Mouse (Mus musculus) liver, postnatal 0 days (tissue): ENCODE results near the gene Tbx2. TPM values are rescaled to one million over a fixed set of nuclear protein-coding genes. Genes with fewer than 3 reads are reported as not detected.

ENCODE experiments used
- ATAC-seq: fragments of 200-750 bp; cut with Nextera tagmentation; 2 replicates; pipeline ENCODE4 v1.8.0; 2017; ENCODE audit warnings: mild to moderate bottlenecking, moderate library complexity
- DNase-seq: peaks from one replicate; pipeline ENCODE4 v3.0.0-alpha.2; 2016
- H3K27ac ChIP-seq: fragments of 300-500 bp; sonication (generic); 2 replicates; pipeline ENCODE4 v1.5.1; 2014; ENCODE audit warnings: antibody characterized with exemption, moderate library complexity, mild to moderate bottlenecking, low read depth
- H3K27me3 ChIP-seq: fragments of 300-500 bp; sonication (generic); 2 replicates; pipeline ENCODE4 v1.6.1; 2014; ENCODE audit warnings: low read length, control low read depth, mixed read lengths; ENCODE audit not compliant: insufficient read depth
- H3K36me3 ChIP-seq: fragments of 300-500 bp; sonication (generic); replicated peaks from 2 replicates; pipeline ENCODE4 v1.6.1; 2014; ENCODE audit warnings: mild to moderate bottlenecking, control low read depth, low read length, moderate library complexity, mixed read lengths; ENCODE audit not compliant: insufficient read depth
- H3K4me1 ChIP-seq: fragments of 300-500 bp; sonication (generic); 2 replicates; pipeline ENCODE4 v1.6.1; 2014; ENCODE audit warnings: antibody characterized with exemption, mild to moderate bottlenecking, control low read depth; ENCODE audit not compliant: insufficient read depth
- H3K4me2 ChIP-seq: fragments of 300-500 bp; sonication (generic); 2 replicates; pipeline ENCODE4 v1.6.1; 2014; ENCODE audit warnings: low read depth, mild to moderate bottlenecking, low read length, moderate library complexity, mixed read lengths
- H3K4me3 ChIP-seq: fragments of 300-500 bp; sonication (generic); 2 replicates; pipeline ENCODE4 v1.5.1; 2014; ENCODE audit warnings: low read depth, low read length
- H3K9ac ChIP-seq: fragments of 300-500 bp; sonication (generic); replicated peaks from 2 replicates; pipeline ENCODE4 v1.6.1; 2014; ENCODE audit warnings: mild to moderate bottlenecking, moderate library complexity
- H3K9me3 ChIP-seq: fragments of 300-500 bp; sonication (generic); 2 replicates; pipeline ENCODE4 v1.6.1; 2016; ENCODE audit warnings: mild to moderate bottlenecking, control low read depth, low read length, mixed read lengths
- CTCF ChIP-seq: sonication (generic); IDR thresholded peaks from 2 replicates; pipeline ENCODE4 v1.5.1; 2016; ENCODE audit warnings: antibody characterized with exemption, low read depth
- EP300 ChIP-seq: IDR thresholded peaks from 2 replicates; pipeline ENCODE4 v1.6.1; 2016; ENCODE audit warnings: antibody characterized with exemption, low read depth, mild to moderate bottlenecking
- WGBS: fragments of 180-500 bp; shearing (Covaris S2); extraction: QIAGEN DNeasy Blood & Tissue Kit; methylation state at CpG from one replicate; pipeline ENCODE4 v1.1.7; 2014; ENCODE audit not compliant: insufficient replicate concordance; 5-methylcytosine and 5-hydroxymethylcytosine counted together
- polyA plus RNA-seq: library from polyadenylated mRNA; unstranded; fragments of >200 nt; fragmentation: Nextera tagmentation; extraction: Ambion mirVana; gene quantifications from 2 replicates; pipeline ENCODE4 v1.2.1, GENCODE M21; 2015

Tbx2 gene
- polyA plus RNA-seq, 1 experiment from 2014 or later, result 0.66 TPM

DNA sequence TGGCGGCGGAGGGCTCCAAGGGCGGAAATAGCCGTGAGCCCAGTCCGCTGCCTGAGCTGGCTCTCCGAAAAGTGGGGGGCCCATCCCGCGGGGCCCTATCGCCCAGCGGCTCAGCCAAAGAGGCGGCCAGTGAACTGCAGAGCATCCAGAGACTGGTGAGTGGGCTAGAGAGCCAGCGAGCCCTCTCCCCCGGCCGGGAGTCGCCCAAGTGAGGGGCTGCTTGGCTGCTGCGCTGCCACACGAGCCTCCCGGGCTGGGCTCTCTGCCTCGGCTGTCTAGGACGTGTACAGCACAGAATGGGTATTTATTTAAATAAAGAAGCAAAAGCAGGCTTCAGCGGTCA is 8.4 kb downstream of the Tbx2 start:
- no peak overlapping the region for H3K27ac ChIP-seq
- H3K4me2 ChIP-seq, result no peak overlapping the region; the same call in 1 of the 2 replicates
- H3K27me3 ChIP-seq, result peaks cover 99% of the 10 kb centered on the region
- ATAC-seq (no peak), DNase-seq (no peak)
- no peaks in the 10 kb centered on the region for H3K36me3 ChIP-seq
- no peak overlapping the region for H3K9ac ChIP-seq
- peaks cover 21% of the 10 kb centered on the region for H3K4me1 ChIP-seq
- no peak overlapping the region for H3K4me3 ChIP-seq
- TF ChIP-seq CTCF, result no peak
- TF ChIP-seq EP300, result no peak
- no peaks in the 10 kb centered on the region for H3K9me3 ChIP-seq
- WGBS, result 12% methylated on average over 21 of the region's 21 CpGs

DNA sequence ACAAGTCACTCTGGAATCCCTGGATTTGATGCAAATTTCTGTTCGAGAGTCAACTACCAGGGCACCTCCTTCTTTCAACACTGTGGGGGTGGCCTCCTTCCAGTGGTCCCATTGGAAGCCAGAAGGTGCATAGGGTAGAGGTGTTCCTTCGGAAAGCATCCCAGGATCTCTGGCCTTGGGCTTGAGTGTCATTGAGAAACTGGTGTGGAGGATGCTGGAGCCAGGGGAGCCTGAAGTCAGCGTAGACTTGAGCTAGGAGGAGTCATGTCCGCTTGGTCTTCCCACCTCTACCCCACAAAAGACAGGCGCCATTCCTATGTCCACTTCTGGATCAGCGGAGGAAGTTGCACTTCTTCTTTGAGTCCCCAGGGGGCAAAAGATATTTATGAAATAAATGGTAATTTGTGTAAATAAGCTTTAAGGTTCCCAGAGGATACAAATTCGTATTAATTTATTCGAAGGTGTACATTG is 8.9 kb downstream of the Tbx2 start:
- ATAC-seq, result no peak
- Histone ChIP-seq H3K9me3 (no peaks in the 10 kb centered on the region), H3K36me3 (no peaks in the 10 kb centered on the region), H3K4me1 (peaks cover 21% of the 10 kb centered on the region), H3K27ac (no peak overlapping the region), H3K27me3 (peaks cover 99% of the 10 kb centered on the region), H3K9ac (no peak overlapping the region), H3K4me2 (0 out of 2 replicates have a peak overlapping the region, but pooled peaks have one; percentile 59), H3K4me3 (peak overlapping the region; percentile 33; the same call in 1 of the 2 replicates)
- no peak for DNase-seq
- TF ChIP-seq CTCF, result peak; percentile 15; the same call in 1 of the 2 replicates
- no peak for TF ChIP-seq EP300
- 20% methylated on average over 8 of the region's 8 CpGs for WGBS

- DNase-seq (peak; percentile 69), ATAC-seq (no peak)
- H3K4me3 ChIP-seq, result peak overlapping the region; percentile 33
These were observed 9.6 kb downstream of the Tbx2 start for GRCm38 (mm10) chr11:85841980-85842379.

DNA sequence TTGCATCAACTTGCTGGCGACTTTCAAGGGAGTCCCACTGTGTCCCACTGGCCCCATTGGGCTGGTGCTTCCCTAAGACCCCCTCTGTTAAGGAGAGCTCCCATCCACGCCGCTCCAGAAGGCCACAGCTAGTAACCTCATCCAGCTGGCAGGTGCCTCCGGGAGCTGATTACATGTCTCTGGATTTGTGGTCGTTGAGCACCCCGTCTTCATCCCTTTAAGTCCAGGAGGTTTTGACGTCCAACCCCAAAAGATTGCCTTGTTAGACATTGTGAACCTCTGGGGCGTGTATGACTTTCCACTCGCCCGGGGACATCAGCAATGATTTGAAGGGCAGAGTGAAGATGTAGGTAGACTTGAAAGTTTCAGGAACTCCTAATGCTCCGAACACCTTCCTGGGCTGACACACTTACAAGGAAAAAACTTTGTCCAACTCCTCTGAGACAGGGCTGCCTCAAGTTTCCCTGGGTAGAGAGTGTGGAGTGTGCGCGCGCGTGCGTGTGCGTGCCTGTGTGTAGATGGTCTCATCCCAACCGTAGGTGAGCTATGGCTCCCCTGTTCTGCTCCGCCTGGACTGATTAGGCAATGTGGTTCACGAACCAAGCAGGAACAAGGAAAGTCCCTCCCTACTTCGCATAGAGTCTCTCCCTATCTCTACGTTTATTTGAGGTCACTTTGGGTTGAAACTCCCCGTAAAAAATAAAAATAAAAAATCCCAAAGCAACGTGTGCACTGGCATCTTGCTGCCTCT is 10.4 kb downstream of the Tbx2 start:
- peak; percentile 22; the same call in 1 of the 2 replicates for ATAC-seq

More at GRCm38 (mm10) chr11:85841980-85842379, 9.6 kb downstream of the Tbx2 start:
- H3K36me3 ChIP-seq, result no peaks in the 10 kb centered on the region
- H3K4me2 ChIP-seq, result peak overlapping the region; percentile 59
- under 1% methylated on average over 32 of the region's 32 CpGs for WGBS
- H3K27me3 ChIP-seq, result peaks cover 98% of the 10 kb centered on the region
- H3K27ac ChIP-seq, result no peak overlapping the region
- H3K4me1 ChIP-seq, result peaks cover 21% of the 10 kb centered on the region
- H3K9me3 ChIP-seq, result no peaks in the 10 kb centered on the region
- TF ChIP-seq EP300, result no peak
- peak; percentile 77 for TF ChIP-seq CTCF
- no peak overlapping the region for H3K9ac ChIP-seq

DNA sequence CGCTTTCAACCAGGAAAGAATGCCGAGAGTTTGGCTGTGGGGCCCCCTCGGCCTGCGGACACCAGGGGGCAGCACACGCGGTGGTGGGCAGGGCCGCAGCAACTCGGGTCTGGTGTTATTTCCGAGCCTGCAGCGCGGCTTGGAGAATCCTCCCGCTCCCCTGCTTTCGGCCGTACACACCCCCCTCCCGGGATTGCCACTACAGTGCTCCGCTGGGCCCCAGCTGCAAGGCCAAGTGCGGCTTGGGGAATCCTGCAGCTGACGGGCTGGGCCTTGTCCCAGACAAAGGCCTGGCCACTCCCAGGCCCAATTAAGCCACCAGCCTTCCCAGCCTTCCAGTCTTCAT is 11.0 kb downstream of the Tbx2 start:
- Histone ChIP-seq H3K27ac (no peak overlapping the region), H3K4me3 (peak overlapping the region; percentile 49), H3K4me1 (peaks cover 21% of the 10 kb centered on the region), H3K9ac (0 out of 2 replicates have a peak overlapping the region, but pooled peaks have one; percentile 8), H3K27me3 (peaks cover 93% of the 10 kb centered on the region), H3K4me2 (peak overlapping the region; percentile 82), H3K9me3 (no peaks in the 10 kb centered on the region), H3K36me3 (no peaks in the 10 kb centered on the region)
- ATAC-seq (peak; percentile 46), DNase-seq (peak; percentile 82)
- TF ChIP-seq EP300 (no peak), CTCF (peak; percentile 86)
- WGBS, result 1% methylated on average over 18 of the region's 18 CpGs

More for the DNA sequence above, 10.4 kb downstream of the Tbx2 start:
- Histone ChIP-seq H3K4me2 (peak overlapping the region; percentile 82), H3K27me3 (peaks cover 94% of the 10 kb centered on the region), H3K9ac (no peak overlapping the region), H3K36me3 (no peaks in the 10 kb centered on the region), H3K27ac (no peak overlapping the region), H3K4me1 (peaks cover 21% of the 10 kb centered on the region), H3K4me3 (peak overlapping the region; percentile 49), H3K9me3 (no peaks in the 10 kb centered on the region)
- WGBS, result 10% methylated on average over 24 of the region's 24 CpGs
- TF ChIP-seq CTCF, result no peak
- no peak for TF ChIP-seq EP300
- no peak for DNase-seq

DNA sequence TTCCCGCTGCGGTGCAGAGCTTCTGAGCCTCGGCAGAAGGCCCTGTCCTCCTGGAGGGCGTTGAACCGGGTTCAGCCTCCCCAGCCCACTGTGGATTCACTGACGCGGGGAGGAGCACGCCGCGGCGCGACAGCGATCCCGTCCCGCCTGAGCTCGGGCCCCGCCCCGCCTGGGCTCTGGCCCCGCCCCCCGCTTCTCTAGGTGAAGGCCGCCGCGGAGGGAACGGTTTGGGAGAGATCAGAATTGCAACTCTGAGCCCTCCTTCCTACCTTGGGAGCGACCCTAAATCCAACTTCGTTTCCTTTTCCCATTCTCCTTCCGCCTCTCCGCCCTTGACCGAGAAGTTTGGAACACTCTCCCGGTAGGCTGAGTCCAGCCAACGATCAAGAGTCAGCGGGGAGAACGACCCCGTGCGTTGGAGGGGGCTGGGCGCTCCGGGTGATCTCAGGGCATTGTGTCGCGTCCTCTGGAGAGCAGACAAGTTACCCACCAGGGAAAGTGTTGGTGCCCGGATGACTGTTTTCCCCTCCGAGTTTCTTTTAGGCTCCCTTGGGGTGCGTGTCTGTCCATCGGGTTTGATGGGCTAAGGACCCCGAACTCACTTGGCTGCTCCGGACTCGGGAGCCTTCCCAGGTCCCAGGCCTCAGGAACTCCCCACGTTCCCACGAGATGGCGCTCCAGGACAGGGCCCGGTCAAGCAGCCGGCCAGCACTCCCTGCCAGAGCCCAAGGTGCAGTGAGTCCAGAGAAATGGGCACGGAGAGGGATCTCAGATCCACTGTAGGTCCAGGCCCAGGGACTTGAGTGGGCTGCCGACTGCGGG is 12.0 kb downstream of the Tbx2 start:
- WGBS, result under 1% methylated on average over 52 of the region's 54 CpGs

More for the DNA sequence above, 12.0 kb downstream of the Tbx2 start:
- peaks cover 86% of the 10 kb centered on the region for H3K27me3 ChIP-seq
- ATAC-seq (peak; percentile 72), DNase-seq (peak; percentile 88)
- peak overlapping the region; percentile 49 for H3K4me3 ChIP-seq
- no peaks in the 10 kb centered on the region for H3K9me3 ChIP-seq
- no peaks in the 10 kb centered on the region for H3K36me3 ChIP-seq
- H3K9ac ChIP-seq, result peak overlapping the region; percentile 18; the same call in 1 of the 2 replicates
- H3K4me1 ChIP-seq, result peaks cover 21% of the 10 kb centered on the region
- no peak overlapping the region for H3K27ac ChIP-seq
- peak overlapping the region; percentile 82 for H3K4me2 ChIP-seq
- peak; percentile 89 for TF ChIP-seq CTCF
- no peak for TF ChIP-seq EP300
